Mouse (Mus musculus): ENCODE measurements around the gene Col26a1. TPM values are rescaled to one million over a fixed set of nuclear protein-coding genes. Genes with fewer than 3 reads are reported as not detected.

The Col26a1 gene
- polyA plus RNA-seq, 1 experiment from 2014 or later = 16.7 TPM

- no peak for ATAC-seq
- Histone ChIP-seq H3K27ac (ENCODE audit: low read length) (no peak overlapping the region), H3K9me3 (ENCODE audit: control insufficient read depth, low read length) (no peaks in the 10 kb centered on the region), H3K9ac (replicated peaks; ENCODE audit: low read depth, low read length) (no peak overlapping the region), H3K4me2 (ENCODE audit: low read length) (no peak overlapping the region), H3K4me3 (replicated peaks; ENCODE audit: low read length) (no peak overlapping the region), H3K27me3 (replicated peaks; ENCODE audit: control insufficient read depth, insufficient read depth, low read length) (no peaks in the 10 kb centered on the region), H3K36me3 (ENCODE audit: control insufficient read depth, insufficient read depth) (no peaks in the 10 kb centered on the region), H3K4me1 (replicated peaks; ENCODE audit: control insufficient read depth, insufficient read depth, low read length) (no peaks in the 10 kb centered on the region)
- WGBS = 83% methylated on average over 5 of the region's 5 CpGs
Measured at GRCm38 (mm10) chr5:136696516-136696915, 186.5 kb downstream of the Col26a1 start.

GRCm38 (mm10) chr5:136694976-136695375 lies 188.0 kb downstream of the Col26a1 start:
- Histone ChIP-seq H3K27me3 (replicated peaks; ENCODE audit: control insufficient read depth, insufficient read depth, low read length) (no peaks in the 10 kb centered on the region), H3K9me3 (ENCODE audit: control insufficient read depth, low read length) (no peaks in the 10 kb centered on the region), H3K4me2 (ENCODE audit: low read length) (no peak overlapping the region), H3K4me3 (replicated peaks; ENCODE audit: low read length) (no peak overlapping the region), H3K9ac (replicated peaks; ENCODE audit: low read depth, low read length) (no peak overlapping the region), H3K4me1 (replicated peaks; ENCODE audit: control insufficient read depth, insufficient read depth, low read length) (no peaks in the 10 kb centered on the region), H3K27ac (ENCODE audit: low read length) (no peak overlapping the region), H3K36me3 (ENCODE audit: control insufficient read depth, insufficient read depth) (no peaks in the 10 kb centered on the region)
- ATAC-seq = no peak
- 82% methylated on average over 6 of the region's 6 CpGs for WGBS

GRCm38 (mm10) chr5:136693418-136693817 lies 189.6 kb downstream of the Col26a1 start:
- 83% methylated on average over 7 of the region's 7 CpGs for WGBS
- H3K9ac ChIP-seq (replicated peaks; ENCODE audit: low read depth, low read length) = no peak overlapping the region
- H3K9me3 ChIP-seq (ENCODE audit: control insufficient read depth, low read length) = no peaks in the 10 kb centered on the region
- no peaks in the 10 kb centered on the region for H3K4me1 ChIP-seq (replicated peaks; ENCODE audit: control insufficient read depth, insufficient read depth, low read length)
- ATAC-seq = no peak
- H3K27me3 ChIP-seq (replicated peaks; ENCODE audit: control insufficient read depth, insufficient read depth, low read length) = no peaks in the 10 kb centered on the region
- H3K36me3 ChIP-seq (ENCODE audit: control insufficient read depth, insufficient read depth) = no peaks in the 10 kb centered on the region
- no peak overlapping the region for H3K4me2 ChIP-seq (ENCODE audit: low read length)
- no peak overlapping the region for H3K4me3 ChIP-seq (replicated peaks; ENCODE audit: low read length)
- no peak overlapping the region for H3K27ac ChIP-seq (ENCODE audit: low read length)

GRCm38 (mm10) chr5:136692784-136693183 lies 190.2 kb downstream of the Col26a1 start, which contains the start of gene Myl10:
TSS of gene Myl10 (plus strand) at chr5:136693146.
- H3K4me2 ChIP-seq (ENCODE audit: low read length) = no peak within 1 kb of the TSS
- no peak for ATAC-seq
- H3K4me1 ChIP-seq (replicated peaks; ENCODE audit: control insufficient read depth, insufficient read depth, low read length) = no peaks in the 10 kb centered on the region
- no peak within 1 kb of the TSS for H3K27ac ChIP-seq (ENCODE audit: low read length)
- no peak within 1 kb of the TSS for H3K9ac ChIP-seq (replicated peaks; ENCODE audit: low read depth, low read length)
- 94% methylated on average over 4 of the region's 4 CpGs for WGBS
- no peaks in the 10 kb centered on the region for H3K36me3 ChIP-seq (ENCODE audit: control insufficient read depth, insufficient read depth)
- H3K27me3 ChIP-seq (replicated peaks; ENCODE audit: control insufficient read depth, insufficient read depth, low read length) = no peaks in the 10 kb centered on the region
- no peaks in the 10 kb centered on the region for H3K9me3 ChIP-seq (ENCODE audit: control insufficient read depth, low read length)
- H3K4me3 ChIP-seq (replicated peaks; ENCODE audit: low read length) = no peak within 1 kb of the TSS

Other genes with a start within 250 kb of the Col26a1 start
- gene Myl10, start 190.1 kb downstream of the Col26a1 start, polyA plus RNA-seq (2015; fragmentation: Nextera tagmentation; extraction: Ambion mirVana) = not detected in 2 replicates
- gene Ift22, start 24.9 kb upstream of the Col26a1 start, polyA plus RNA-seq (2015; fragmentation: Nextera tagmentation; extraction: Ambion mirVana) = 112 and 114 TPM in 2 replicates
- gene Fis1, start 70.1 kb upstream of the Col26a1 start, polyA plus RNA-seq (2015; fragmentation: Nextera tagmentation; extraction: Ambion mirVana) = 292 and 326 TPM in 2 replicates
- 0.21 and 0.58 TPM in 2 replicates for gene Cldn15, start 83.4 kb upstream of the Col26a1 start, polyA plus RNA-seq (2015; fragmentation: Nextera tagmentation; extraction: Ambion mirVana)
- 31.6 and 36.5 TPM in 2 replicates for gene Plod3, start 103.8 kb upstream of the Col26a1 start, polyA plus RNA-seq (2015; fragmentation: Nextera tagmentation; extraction: Ambion mirVana)
- 107 and 131 TPM in 2 replicates for gene Znhit1, start 104.8 kb upstream of the Col26a1 start, polyA plus RNA-seq (2015; fragmentation: Nextera tagmentation; extraction: Ambion mirVana)
- 3.9 and 4.3 TPM in 2 replicates for gene Vgf, start 143.2 kb upstream of the Col26a1 start, polyA plus RNA-seq (2015; fragmentation: Nextera tagmentation; extraction: Ambion mirVana)
- gene Ap1s1, start 162.9 kb upstream of the Col26a1 start, polyA plus RNA-seq (2015; fragmentation: Nextera tagmentation; extraction: Ambion mirVana) = 252 and 272 TPM in 2 replicates
- 0.11 and 0.15 TPM in 2 replicates for gene Serpine1, start 189.1 kb upstream of the Col26a1 start, polyA plus RNA-seq (2015; fragmentation: Nextera tagmentation; extraction: Ambion mirVana)
- 2.6 and 3.5 TPM in 2 replicates for gene Trim56, start 233.0 kb upstream of the Col26a1 start, polyA plus RNA-seq (2015; fragmentation: Nextera tagmentation; extraction: Ambion mirVana)

Data from forebrain, embryonic 16.5 days (tissue).